Mouse (Mus musculus) neural tube, embryonic 11.5 days (tissue): Measurements from ENCODE around the gene 4930432K21Rik. TPM values are rescaled to one million over a fixed set of nuclear protein-coding genes. Genes with fewer than 3 reads are reported as not detected.

Source experiments
- ATAC-seq: fragments of 200-750 bp; cut with Nextera tagmentation; 2 replicates; pipeline ENCODE4 v1.8.0; 2017; ENCODE audit warnings: moderate number of reproducible peaks, mild to moderate bottlenecking, moderate TSS enrichment, moderate library complexity; ENCODE audit not compliant: insufficient read depth, low FRiP score, low TSS enrichment
- DNase-seq: peaks from one replicate; pipeline ENCODE4 v3.0.0-alpha.2; 2015; ENCODE audit warnings: low spot score
- H3K27ac ChIP-seq: fragments of 300-500 bp; sonication (generic); 2 replicates; pipeline ENCODE4 v1.5.1; 2014; ENCODE audit warnings: low read depth, mild to moderate bottlenecking, low read length
- H3K27me3 ChIP-seq: fragments of 300-500 bp; sonication (generic); 2 replicates; pipeline ENCODE4 v1.6.1; 2014; ENCODE audit warnings: mild to moderate bottlenecking, low read length, mixed read lengths; ENCODE audit not compliant: control insufficient read depth, insufficient read depth
- H3K36me3 ChIP-seq: fragments of 300-500 bp; sonication (generic); 2 replicates; pipeline ENCODE4 v1.6.1; 2014; ENCODE audit warnings: mild to moderate bottlenecking, low read length, moderate library complexity, mixed read lengths; ENCODE audit not compliant: control insufficient read depth, insufficient read depth
- H3K4me1 ChIP-seq: fragments of 300-500 bp; sonication (generic); 2 replicates; pipeline ENCODE4 v1.6.1; 2014; ENCODE audit warnings: low read length, mixed read lengths; ENCODE audit not compliant: control insufficient read depth, insufficient read depth
- H3K4me2 ChIP-seq: fragments of 300-500 bp; sonication (generic); 2 replicates; pipeline ENCODE4 v1.6.1; 2014; ENCODE audit warnings: low read depth, mild to moderate bottlenecking, moderate library complexity
- H3K4me3 ChIP-seq: fragments of 300-500 bp; sonication (generic); 2 replicates; pipeline ENCODE4 v1.5.1; 2014; ENCODE audit warnings: low read depth, low read length
- H3K9ac ChIP-seq: fragments of 300-500 bp; sonication (generic); 2 replicates; pipeline ENCODE4 v1.6.1; 2014; ENCODE audit warnings: mild to moderate bottlenecking, low read length
- H3K9me3 ChIP-seq: fragments of 300-500 bp; sonication (generic); 2 replicates; pipeline ENCODE4 v1.6.1; 2016; ENCODE audit warnings: low read length; ENCODE audit not compliant: control insufficient read depth
- WGBS: fragments of 180-500 bp; shearing (Covaris S2); extraction: QIAGEN DNeasy Blood & Tissue Kit; methylation state at CpG from one replicate; pipeline ENCODE4 v1.1.7; 2014; 5-methylcytosine and 5-hydroxymethylcytosine counted together
- polyA plus RNA-seq: library from polyadenylated mRNA; unstranded; fragments of >200 nt; fragmentation: Nextera tagmentation; extraction: Ambion mirVana; gene quantifications from 2 replicates; pipeline ENCODE4 v1.2.1, GENCODE M21; 2014

Gene 4930432K21Rik
- polyA plus RNA-seq, 1 experiment from 2014 or later, result 1.0 TPM

DNA sequence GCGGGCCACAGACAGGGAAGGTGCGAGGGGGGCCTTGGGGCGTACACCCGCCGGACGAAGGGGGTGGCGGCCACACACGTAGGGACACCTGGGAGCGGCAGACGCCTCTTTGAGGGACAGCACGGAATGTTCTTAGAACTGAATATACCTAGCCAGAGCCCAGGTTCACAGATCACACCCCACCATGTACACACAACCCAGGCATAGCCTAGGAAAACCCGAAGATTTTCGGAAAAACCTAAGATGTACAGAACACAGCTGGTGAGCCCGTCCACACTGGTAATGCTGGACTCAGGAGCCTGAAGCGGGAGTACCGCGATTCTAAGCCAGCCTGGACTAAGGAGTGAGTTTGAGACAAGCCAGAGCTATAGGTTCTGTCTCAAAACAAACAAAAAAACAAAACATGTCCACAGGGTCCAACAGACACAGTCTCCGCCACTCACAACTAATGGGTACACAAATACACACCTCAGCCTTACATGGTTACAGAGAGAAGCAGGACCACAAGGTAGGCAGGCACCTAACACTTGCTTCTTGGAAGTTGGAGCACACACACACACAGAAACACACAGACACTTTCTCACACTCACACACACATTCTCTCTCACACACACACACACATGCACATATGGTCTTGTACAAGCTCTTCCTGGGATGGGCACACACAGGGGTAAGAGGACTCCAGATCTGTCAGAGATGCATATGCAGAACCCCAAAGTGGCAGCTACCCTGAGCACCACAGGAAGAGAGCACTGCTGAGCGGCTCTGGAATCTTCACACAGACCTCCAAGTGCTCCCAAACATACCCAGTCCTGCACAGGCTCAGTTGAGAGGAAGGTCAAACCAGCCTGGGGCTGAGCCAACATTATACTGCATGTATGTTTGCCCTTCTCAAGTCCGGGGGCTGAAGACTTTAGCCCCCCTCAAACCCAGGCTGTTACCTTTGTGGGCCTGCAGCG, 36.5 kb downstream of the 4930432K21Rik start:
- Histone ChIP-seq H3K36me3 (no peaks in the 10 kb centered on the region), H3K27me3 (no peaks in the 10 kb centered on the region), H3K9ac (peak overlapping the region; percentile 100), H3K4me3 (peak overlapping the region; percentile 89), H3K27ac (peak overlapping the region; percentile 90), H3K4me1 (peaks cover 35% of the 10 kb centered on the region), H3K9me3 (no peaks in the 10 kb centered on the region), H3K4me2 (peak overlapping the region; percentile 85)
- WGBS, result 23% methylated on average over 21 of the region's 21 CpGs
- ATAC-seq (no peak), DNase-seq (no peak)

DNA sequence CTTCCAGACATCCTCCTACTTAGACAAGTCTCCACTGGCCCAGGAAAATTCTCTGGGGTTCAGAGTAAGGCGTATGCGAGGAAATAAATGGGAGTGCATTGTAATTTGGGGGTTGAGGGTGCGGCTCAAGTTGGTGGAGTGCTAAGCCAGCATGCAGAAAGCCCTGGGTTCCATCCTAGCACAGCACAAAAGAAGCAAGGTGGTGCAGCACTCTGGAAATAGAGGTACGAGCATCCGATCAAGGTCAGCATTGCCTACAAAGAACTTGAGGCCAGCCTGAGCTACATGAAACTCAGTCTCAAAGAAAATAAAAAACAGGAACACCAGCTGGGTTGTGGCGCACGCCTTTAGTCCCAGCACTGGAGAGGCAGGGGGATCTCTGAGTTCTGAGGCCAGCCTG, 37.3 kb downstream of the 4930432K21Rik start, which contains the start of gene Nanos3:
Gene Nanos3 (minus strand): TSS at position 101 of the 400 bp plus-strand sequence.
- no peaks in the 10 kb centered on the region for H3K36me3 ChIP-seq
- WGBS, result 89% methylated on average over 7 of the region's 7 CpGs
- peak within 1 kb of the TSS; percentile 100 for H3K9ac ChIP-seq
- ATAC-seq (no peak), DNase-seq (no peak)
- peaks cover 28% of the 10 kb centered on the region for H3K4me1 ChIP-seq
- peak within 1 kb of the TSS; percentile 90; the same call in 1 of the 2 replicates for H3K27ac ChIP-seq
- H3K9me3 ChIP-seq, result no peaks in the 10 kb centered on the region
- H3K27me3 ChIP-seq, result no peaks in the 10 kb centered on the region
- H3K4me3 ChIP-seq, result peak within 1 kb of the TSS; percentile 89
- H3K4me2 ChIP-seq, result peak within 1 kb of the TSS; percentile 85

DNA sequence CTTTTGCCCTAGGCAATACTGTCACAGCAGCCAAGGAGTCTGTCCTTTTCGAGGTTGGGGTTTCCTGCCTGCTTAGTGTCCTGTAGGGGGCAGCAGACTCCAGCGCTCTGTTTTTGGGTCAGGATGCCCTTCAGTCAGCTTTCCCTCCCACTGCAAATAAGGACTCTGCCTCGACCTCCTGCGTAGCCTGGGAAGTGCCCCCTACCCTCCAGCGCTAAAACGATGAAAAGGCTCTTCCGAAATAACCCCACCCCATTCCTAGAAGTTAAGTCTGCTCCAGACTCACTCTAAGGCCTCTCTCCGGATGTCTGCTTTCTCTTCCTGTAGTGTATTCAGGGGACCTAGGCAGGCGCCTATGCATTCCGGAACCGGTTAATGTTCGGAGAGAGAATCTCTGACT, 38.7 kb downstream of the 4930432K21Rik start:
- H3K4me3 ChIP-seq, result peak overlapping the region; percentile 31
- H3K27ac ChIP-seq, result no peak overlapping the region
- 0% methylated on average over 12 of the region's 12 CpGs for WGBS
- H3K4me1 ChIP-seq, result peaks cover 16% of the 10 kb centered on the region
- DNase-seq, result peak; percentile 79
- H3K9ac ChIP-seq, result peak overlapping the region; percentile 47; the same call in 1 of the 2 replicates
- no peaks in the 10 kb centered on the region for H3K9me3 ChIP-seq
- peak overlapping the region; percentile 65 for H3K4me2 ChIP-seq
- H3K36me3 ChIP-seq, result no peaks in the 10 kb centered on the region
- peak; percentile 22; the same call in 1 of the 2 replicates for ATAC-seq
- H3K27me3 ChIP-seq, result no peaks in the 10 kb centered on the region

DNA sequence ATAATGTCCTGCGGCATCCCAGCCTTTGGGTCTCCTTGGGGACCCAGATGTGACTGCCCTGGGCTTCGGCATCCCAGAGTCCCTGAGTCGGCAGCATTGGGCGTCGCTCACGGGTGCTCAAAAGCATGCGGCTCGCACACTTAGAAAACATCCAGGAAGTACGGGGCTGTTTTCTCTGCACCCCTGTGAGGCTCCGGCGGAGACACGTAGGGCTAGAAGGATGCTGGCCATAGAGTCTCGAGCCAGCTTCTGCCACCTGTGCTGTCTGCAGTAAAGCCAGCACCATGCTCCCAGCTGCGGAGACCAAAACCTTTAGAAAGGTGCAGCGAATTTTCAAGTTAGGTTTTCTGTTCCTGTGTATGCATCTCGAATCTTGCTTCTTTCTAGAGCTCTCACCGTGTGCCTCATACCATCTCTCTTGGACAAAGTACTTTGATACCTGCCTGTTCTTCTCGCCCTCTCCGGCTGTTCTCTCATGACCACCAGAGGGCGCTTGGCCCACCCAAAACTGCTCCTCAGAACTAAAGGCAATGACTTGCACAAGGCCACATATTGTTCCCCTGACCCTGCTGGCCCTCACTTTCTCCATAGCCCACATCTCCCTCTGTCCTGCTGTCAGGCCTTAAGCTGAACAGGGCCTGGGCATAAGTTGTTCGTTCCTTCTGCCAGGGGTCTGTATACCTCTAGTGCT, 39.4 kb downstream of the 4930432K21Rik start:
- DNase-seq, result peak; percentile 74
- Histone ChIP-seq H3K4me2 (peak overlapping the region; percentile 65), H3K27me3 (no peaks in the 10 kb centered on the region), H3K4me3 (peak overlapping the region; percentile 31), H3K9ac (peak overlapping the region; percentile 47; the same call in 1 of the 2 replicates), H3K36me3 (no peaks in the 10 kb centered on the region), H3K9me3 (no peaks in the 10 kb centered on the region), H3K4me1 (peaks cover 12% of the 10 kb centered on the region), H3K27ac (no peak overlapping the region)
- no peak for ATAC-seq
- WGBS, result 4% methylated on average over 21 of the region's 21 CpGs

DNA sequence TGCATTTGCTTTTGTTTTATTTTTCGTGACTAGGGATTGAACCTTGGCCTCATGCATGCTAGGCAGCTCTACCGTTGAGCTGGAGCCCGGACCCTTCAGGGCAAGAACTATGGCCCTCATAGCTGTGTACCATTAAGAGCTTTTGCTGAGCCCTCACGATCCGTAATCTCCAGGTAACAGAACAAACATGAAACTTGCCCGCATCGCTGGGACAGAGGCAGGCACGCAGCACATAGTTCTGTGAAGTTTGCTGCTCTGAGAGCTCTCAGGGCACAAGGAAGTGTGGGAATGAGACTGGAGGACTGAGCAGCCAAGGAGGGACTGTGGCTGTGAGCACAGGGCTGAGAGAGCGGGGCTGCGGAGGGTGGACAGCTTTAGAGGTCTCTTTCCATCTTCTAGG, 40.8 kb downstream of the 4930432K21Rik start:
- Histone ChIP-seq H3K27ac (no peak overlapping the region), H3K9me3 (no peaks in the 10 kb centered on the region), H3K9ac (no peak overlapping the region), H3K4me1 (peaks cover 4% of the 10 kb centered on the region; the same call in 1 of the 2 replicates), H3K4me3 (no peak overlapping the region), H3K4me2 (no peak overlapping the region), H3K36me3 (no peaks in the 10 kb centered on the region), H3K27me3 (no peaks in the 10 kb centered on the region)
- WGBS, result 91% methylated on average over 10 of the region's 10 CpGs
- ATAC-seq (no peak), DNase-seq (no peak)

DNA sequence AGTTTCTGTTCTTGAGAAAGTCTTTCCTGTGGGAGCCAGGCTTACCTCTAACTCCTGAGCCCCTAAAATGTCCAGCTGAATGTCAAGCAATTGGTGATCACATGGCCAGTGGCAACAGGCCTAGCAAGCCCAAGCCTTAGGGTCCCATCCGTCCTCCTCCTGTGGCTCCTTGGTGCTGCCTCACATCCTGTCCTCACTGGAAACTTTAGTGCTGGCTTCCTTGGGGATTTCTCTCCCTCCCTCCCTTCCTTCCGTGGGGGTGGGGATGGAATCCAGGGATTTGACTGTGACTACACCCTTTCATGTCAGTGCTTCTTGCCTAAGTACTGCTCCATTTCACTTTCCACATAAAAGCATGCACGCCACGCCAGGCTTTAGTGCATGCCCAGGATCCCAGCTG, 41.8 kb downstream of the 4930432K21Rik start:
- Histone ChIP-seq H3K4me2 (no peak overlapping the region), H3K9ac (no peak overlapping the region), H3K36me3 (no peaks in the 10 kb centered on the region), H3K9me3 (no peaks in the 10 kb centered on the region), H3K4me3 (no peak overlapping the region), H3K4me1 (peaks cover 4% of the 10 kb centered on the region; the same call in 1 of the 2 replicates), H3K27ac (no peak overlapping the region), H3K27me3 (no peaks in the 10 kb centered on the region)
- DNase-seq (no peak), ATAC-seq (no peak)
- WGBS, result 67% methylated on average over 4 of the region's 4 CpGs

DNA sequence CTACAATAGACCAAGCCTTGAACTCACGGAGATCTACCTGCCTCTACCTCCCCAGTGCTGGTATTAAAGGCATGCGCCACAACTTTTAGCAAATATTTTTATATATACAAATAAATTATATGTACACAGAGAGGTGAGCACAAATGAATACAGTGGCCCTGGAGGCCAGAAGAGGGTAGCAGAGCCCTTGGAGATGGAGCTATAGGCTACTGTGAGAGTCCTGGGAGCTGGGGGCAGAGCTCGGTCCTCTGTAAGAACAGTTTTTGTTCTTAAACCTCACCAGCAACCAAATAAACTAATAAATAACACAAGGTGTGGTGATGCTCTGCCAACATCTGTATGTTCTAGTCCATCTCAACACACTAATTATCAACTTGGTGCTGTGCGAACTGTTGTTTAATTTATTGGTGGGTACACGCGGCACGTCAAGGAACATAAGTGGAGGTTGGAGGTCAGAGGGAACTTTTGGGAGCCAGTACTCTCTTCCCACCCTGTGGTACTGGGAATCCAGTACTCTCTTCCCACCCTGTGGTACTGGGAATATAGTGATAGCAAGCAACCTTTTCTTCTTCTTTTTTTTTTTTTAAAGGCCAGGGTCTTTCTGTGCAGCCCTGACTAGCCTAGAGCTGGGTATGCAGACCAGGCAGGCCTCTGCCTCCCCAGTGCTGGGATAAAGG, 42.5 kb downstream of the 4930432K21Rik start:
- no peaks in the 10 kb centered on the region for H3K27me3 ChIP-seq
- H3K4me2 ChIP-seq, result no peak overlapping the region
- H3K36me3 ChIP-seq, result no peaks in the 10 kb centered on the region
- ATAC-seq (no peak), DNase-seq (no peak)
- H3K4me1 ChIP-seq, result peaks cover 4% of the 10 kb centered on the region; the same call in 1 of the 2 replicates
- H3K4me3 ChIP-seq, result no peak overlapping the region
- H3K27ac ChIP-seq, result no peak overlapping the region
- H3K9me3 ChIP-seq, result no peaks in the 10 kb centered on the region
- WGBS, result 95% methylated on average over 7 of the region's 7 CpGs
- H3K9ac ChIP-seq, result no peak overlapping the region

DNA sequence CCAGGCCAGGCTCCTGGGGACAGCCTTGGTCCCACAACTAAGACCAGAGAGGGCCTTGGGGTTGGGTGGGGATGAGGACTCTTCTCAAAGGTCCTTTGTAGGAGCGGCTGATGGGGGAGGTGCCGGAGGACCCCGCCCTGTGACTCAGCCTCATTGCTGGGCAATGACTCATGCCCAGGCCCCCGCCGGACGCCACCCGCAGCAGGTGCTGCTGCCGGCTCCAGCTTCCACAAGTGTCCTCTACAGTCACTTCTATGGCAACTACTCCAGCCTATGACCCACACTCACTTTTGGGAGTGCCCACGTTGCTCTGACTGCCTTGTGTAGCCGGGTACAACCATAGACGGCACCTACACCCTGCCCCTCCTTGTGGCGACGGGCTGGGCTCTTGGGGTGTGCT, 44.2 kb downstream of the 4930432K21Rik start:
- no peaks in the 10 kb centered on the region for H3K9me3 ChIP-seq
- no peak overlapping the region for H3K4me3 ChIP-seq
- H3K36me3 ChIP-seq, result no peaks in the 10 kb centered on the region
- no peaks in the 10 kb centered on the region for H3K27me3 ChIP-seq
- no peak overlapping the region for H3K9ac ChIP-seq
- ATAC-seq (no peak), DNase-seq (no peak)
- peak overlapping the region; percentile 18 for H3K4me2 ChIP-seq
- peak overlapping the region; percentile 50; the same call in 1 of the 2 replicates for H3K27ac ChIP-seq
- WGBS, result 37% methylated on average over 13 of the region's 13 CpGs
- H3K4me1 ChIP-seq, result peaks cover 2% of the 10 kb centered on the region; the same call in 1 of the 2 replicates
